Mouse (Mus musculus) gastrocnemius, adult 18-20 months (tissue): ENCODE results near the gene Mtfp1. TPM values are rescaled to one million over a fixed set of nuclear protein-coding genes. Genes with fewer than 3 reads are reported as not detected.

ENCODE experiments used
- DNase-seq: peaks from one replicate; pipeline ENCODE4 v3.0.0; 2021; ENCODE audit warnings: low spot score
- microRNA-seq: library from miRNA; unstranded; fragments of <30 nt; microRNA quantifications from one replicate; pipeline ENCODE4 v1.2.0, GENCODE M21; 2021
- total RNA-seq, 2 experiments: library from RNA; stranded (reverse); gene quantifications; 2 replicates each; pipeline ENCODE4 v1.2.3; 2021

Gene Mtfp1
- total RNA-seq, 2 experiments from 2014 or later, result 39.2 to 51.4 TPM

DNA sequence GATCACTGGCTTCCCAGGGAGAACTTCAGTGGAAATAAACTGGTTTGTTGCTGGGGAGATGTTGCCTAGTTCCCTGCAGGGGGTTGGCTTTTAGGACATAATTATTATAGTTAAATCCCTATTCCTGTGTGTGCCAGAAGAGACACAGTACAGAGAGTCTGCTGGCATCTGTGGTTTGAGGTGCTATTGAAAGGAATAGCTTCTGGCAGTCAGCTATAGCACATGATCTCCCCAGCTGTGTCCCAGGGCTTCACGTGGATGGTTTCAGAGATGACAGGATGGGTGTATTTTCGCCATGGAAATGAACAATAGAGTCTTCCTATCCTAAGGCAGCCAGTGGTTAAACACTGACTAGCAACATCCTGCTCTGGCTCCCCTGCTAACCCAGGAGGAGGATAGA is 8.0 kb downstream of the Mtfp1 start:
- no peak for DNase-seq

DNA sequence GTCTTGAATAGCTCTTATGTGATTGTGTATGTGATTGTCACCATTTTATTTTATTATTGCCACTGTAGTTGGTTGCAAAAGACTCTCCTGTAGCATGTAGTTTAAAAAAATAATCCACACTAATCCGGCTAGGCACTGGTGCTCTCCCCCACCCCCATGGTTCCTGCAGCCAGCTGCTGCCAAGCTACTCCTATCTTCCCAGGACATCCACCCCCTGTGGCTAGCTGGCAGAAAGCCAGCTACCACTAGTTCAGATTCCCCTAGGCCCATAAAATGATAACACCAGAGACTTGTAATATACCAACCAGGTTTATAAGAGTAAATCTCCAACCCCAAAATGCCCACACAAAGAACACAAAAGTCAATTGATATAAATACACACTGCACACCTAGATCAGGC is 9.0 kb downstream of the Mtfp1 start:
- no peak for DNase-seq

DNA sequence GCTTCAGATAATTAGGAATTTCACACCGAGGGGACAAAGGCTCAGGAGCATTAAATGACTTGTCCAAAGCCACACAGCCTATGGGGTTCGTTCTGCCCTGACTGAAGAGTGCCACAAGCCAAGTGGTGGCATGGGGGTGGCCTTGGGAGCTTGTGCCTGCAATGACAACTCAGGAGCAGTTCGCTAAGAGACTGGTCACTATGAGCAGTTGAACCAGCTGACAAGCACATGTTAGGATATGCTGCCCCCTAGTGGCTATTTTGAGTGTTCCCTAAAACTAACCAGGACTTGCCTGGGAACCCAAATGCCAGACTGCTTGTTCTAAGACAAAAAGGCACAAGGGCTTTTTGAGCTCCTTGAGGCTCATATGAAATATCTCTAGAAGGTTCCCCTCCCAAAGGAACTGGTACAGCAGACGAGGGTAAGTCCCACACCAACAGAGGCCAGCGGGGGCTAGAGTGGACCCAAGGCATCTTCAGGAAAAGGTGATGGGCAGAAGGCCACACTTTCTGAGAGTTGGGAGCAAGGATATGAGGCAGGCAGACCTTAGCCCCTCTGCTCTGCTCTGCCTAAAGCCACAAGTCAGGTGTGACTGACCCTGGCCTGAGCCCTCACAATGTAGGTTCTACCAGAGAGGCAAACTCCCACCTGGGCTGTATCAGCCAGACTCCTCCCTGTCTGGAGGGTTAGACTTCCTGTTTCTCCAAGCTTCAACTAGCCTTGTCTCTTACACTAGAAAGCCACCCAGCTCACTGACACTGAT is 11.7 kb downstream of the Mtfp1 start:
- DNase-seq, result peak; percentile 65

DNA sequence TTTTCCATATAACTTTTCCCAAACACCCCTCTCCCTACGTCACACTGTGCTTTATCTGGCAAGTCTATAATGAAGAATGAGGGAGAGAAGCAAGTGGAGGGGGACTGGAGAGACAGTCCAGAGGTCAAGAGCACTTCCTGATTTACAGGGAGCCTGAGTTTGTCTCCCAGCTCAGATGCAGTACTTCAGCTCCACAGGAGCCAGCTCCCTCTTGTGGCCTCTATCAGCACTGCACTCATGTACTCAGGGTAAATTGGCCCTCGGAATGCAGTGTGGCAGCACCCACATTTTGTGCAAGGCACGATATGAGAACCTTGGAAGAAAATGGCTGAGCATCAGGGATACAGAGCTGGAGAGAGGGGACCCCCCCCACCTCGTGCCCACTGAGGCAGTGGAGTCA is 15.0 kb downstream of the Mtfp1 start:
- peak; percentile 35 for DNase-seq

DNA sequence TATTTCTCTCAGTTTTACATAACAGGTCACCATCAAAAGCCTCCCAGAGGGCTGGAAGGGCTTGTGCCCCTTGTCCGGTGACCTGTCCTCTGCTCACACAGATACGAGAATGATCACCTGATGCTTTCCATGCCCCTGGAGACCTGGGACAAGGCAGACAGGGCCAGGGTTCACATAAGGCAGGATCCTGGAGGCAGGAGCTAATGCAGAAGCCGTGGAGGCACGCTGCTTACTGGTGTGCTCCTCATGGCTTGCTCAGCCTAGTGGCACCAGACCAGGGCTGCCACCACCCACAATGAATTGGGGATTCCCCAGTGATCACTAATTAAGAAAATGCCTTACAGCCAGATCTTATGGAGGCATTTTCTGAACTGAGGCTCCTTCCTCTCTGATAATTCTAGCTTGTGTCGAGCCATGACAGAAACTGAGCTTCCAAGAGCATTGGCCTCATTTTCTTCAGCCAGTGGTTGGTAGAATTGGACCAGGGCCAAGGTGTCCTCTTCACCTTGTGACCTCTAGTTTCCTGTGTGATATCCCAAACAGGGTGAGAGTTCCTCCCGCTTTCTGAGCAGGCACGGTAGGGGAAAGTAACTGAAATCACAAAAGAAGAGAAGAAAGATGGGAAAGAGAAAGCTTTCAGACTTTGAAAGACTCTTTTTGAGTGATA is 16.8 kb downstream of the Mtfp1 start:
- no peak for DNase-seq

DNA sequence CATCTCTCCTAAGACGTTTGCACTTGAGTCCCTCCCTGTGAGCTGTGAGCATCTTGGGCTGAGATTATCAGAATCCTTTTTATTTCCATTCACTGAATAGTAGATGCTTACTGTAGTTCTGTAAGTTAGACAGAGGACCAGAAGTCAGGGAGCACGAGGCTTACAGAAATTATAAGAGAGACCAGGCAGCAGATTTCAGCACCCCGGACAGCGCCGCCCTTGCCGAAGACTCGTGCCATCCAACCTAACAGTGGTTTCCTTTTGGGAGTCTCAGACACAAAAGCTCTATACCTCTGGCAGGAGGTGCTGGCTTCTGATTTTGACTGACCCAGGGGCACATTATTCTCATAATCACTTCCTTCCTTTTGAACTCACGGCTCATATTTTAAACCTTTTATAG is 18.6 kb downstream of the Mtfp1 start:
- no peak for DNase-seq

DNA sequence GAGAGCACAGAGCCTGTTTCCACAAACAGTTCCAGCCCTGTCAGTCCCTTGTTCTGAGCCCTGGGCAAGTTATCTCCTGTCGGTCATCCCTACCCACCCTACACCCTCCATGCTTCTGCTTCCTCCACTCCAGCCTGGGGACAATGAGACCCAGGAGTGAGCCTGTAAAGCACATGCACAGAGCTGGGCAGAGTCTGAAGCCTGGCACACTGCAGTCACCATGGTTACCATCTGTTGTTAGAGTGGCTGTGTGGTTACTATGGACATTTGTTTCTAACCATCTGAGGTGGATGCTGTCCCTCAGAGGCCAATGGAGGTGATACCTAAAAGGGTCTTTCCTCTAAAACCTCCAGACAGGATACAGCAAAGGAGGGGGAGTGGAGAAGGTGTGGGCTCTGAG is 25.6 kb downstream of the Mtfp1 start:
- DNase-seq, result no peak

DNA sequence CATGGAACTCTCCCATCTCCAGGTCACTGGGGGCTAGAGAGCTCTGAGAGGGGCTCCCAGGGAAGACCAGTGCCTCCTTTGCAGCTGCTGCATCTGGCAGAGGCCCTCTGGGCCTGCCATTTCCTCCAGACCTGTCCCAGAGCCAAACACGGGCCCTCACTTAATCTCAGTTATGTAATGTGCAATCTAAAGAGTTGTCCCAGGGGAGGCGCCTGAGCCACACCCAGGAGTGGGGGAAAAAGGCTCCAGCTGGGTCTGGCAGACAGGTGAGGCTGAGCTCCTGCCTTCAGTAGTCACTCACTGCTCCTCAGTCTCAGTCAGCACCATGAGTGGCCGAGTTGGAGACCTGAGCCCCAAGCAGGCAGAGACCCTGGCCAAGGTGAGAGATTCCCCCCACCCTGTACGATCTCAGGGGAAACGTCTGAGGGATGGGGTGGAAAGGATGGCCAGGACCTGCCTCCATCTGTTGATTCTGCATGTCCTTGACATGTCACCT is 30.6 kb downstream of the Mtfp1 start, which contains the start of gene Sec14l3:
Gene Sec14l3, plus strand, starts transcription at position 215 of the 496 bp plus-strand sequence.
- DNase-seq, result no peak

DNA sequence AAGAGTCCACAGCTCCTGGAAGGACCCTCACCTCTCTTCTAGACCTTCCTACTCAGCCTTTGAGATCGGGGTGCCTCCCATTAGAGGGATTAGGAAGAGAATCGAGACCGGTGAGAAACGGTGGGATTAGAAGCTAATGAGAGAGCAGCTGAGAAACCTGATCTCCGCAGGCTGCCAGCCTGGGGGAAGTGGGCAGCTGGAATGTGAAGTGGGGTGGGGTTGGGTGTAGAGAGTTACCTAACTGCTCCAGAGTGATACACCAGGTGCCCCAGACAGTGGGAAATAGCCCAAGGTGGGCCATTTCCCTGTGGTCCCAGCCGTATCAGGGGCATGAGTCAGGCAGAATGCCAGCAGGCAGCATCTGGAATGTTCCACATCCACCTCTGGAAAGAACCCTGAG is 32.3 kb downstream of the Mtfp1 start:
- DNase-seq, result no peak

DNA sequence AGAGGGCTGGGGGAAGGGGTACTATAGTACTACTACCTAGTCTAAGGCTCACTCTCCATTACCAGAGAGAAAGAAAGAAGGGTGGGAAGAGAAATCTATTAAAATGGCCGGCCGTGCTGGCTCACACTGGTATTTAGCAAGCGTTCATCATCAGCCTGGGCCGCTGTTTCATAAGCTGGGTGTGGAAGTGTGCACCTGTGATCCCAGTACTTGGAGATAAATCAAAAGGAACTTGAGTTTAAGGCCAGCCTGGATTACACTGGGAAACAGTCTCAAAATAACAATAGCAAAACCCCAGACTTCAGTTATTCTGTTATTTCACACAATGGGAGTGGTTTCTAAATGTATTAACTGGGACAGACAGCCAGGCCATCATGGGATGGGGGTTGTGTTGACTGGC is 32.7 kb downstream of the Mtfp1 start:
- DNase-seq, result no peak

DNA sequence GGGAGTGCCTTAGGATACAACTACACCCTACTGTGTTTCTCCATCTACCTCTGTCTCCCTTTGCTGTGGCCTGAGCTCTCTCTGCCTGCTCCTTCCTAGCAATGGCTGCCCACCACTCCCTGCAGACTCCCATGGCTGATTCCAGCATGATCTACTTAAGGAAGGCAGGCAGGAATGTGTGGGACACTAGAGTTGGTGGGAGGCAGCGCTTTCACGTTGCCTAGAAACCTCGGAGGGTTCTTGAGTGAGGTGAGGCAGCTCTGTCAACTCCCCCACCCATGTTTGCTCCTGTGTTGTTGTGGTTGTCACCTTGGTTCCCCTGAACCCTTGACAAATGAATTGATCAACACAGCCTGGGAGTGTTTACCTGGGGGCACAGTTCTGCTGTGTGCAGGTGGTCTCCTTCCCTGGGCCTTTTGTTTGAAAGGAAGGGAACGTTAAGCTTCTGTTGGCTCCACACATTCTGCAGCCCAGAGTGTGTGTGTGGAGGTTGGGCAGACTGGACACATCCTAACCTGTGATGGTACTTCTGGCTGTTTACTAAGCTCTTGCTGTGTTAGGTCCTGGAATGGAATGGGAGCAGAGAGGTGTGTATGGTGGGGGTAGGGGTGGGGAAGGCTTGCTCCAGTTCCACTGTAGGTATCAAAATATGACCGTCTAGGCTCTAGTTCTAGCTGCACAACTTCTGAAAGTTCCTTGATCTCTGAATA is 34.2 kb downstream of the Mtfp1 start:
- no peak for DNase-seq

DNA sequence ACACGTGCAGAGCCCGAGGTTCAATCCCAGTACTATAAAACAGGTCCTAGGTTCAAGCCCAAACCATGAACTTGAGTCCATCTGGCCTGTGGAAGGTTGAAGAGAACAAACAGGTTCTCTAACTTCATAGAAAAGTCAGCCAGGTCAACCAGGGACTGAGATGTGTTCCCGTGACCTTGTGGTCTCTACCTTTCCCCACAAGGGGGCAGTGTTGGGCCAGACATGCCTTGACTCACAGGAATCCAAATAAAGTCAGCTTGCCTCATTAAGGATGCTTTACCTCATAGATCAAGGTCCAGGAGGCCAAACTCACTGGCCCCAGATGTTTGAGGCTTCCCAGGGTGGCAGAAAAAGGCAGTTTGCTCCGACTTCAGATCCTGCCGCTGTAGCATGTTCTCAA is 41.7 kb downstream of the Mtfp1 start:
- DNase-seq, result peak; percentile 61

DNA sequence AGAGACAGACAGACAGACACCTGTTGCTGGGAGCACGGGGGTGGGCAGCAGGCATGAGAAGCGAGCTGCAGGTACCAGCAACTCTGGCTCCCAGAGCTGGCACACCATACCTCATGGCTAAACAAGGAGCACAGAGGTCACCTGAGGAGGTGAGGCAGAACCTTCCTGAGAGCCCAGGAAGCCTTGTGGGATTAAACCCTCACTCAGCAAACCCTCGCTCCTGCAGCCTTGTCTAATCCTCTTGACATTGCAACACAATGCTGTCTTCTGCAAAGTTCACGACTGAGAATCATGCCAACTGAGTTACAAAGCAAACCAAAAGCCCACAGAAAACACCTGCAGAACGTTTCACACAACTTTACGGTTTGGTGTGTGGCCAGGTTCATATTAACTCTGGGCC is 46.8 kb downstream of the Mtfp1 start:
- DNase-seq, result no peak

DNA sequence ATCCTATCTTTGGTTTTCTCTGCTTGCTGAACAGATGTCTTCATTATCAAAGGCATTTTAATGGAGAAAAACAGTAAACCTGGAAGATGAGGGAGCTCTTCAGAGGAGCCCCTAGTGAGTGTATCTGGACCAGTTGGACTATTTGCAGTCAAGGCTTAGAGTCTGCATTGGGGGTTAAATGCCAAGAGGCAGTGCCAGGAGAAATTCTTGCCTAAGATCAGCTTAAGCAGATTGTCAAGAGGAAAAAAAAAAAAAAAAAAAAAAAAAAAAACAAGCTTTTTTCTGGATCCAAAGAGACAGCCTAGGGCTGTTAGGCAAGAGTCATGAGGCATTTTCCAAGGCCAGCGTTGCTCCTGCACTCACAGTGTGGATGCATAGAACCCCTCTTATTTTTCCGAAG is 47.5 kb downstream of the Mtfp1 start:
- no peak for DNase-seq

DNA sequence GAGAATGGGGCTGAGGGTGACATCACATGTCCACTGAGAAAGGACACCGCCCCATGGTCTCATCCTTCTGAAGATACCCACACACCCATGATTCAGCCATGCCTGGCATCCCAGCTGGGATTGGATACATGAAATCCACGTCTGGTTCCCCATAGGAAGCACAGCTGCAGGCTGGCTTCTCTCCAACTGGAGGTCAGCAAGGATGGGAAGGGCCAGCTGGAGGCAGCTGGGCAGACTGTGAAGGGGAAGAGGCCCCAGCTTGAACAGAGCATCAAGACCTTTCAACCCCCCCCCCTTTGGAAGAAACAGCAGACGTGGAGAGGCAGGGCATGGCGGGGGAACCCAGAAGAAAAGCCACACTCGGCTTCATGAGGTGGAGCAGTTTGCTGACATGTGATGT is 48.7 kb downstream of the Mtfp1 start:
- no peak for DNase-seq

DNA sequence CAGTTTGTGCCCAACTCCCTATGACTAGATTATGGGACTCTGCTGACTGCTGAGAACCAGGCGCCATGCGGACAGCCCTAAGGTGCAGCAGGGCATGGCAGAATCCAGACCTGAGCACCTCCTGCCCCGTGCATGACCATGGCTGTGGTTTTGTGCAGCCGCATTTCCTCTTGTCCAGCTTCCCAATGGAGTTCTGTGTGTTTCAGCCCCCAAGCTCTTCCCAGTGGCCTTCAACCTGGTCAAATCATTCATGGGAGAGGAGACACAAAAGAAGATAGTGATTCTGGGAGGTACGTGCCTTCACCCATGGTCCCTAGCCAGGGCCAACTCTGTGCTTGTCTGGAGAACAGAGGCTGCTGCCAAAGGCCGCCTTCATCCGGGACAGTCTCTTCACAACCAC is 52.2 kb downstream of the Mtfp1 start:
- no peak for DNase-seq

Small RNA genes lying within 50 kb of the gene (microRNA-seq; reads per million reads assigned to microRNA genes)
- gene Mir3060, result 2.4 reads per million

Other genes starting within 250 kb of the Mtfp1 start
- gene Osbp2, start 231.5 kb downstream of the Mtfp1 start, total RNA-seq, result 1 to 10 TPM; 1.1 to 1.3 TPM
- gene 4921536K21Rik, start 200.3 kb downstream of the Mtfp1 start, total RNA-seq, result under 1 TPM; 0.17 to 0.27 TPM
- gene Dusp18, start 200.2 kb downstream of the Mtfp1 start, total RNA-seq, result 10 to 100 TPM in 1 of 2 experiments, 1 to 10 TPM in 1; 9.1 to 20.5 TPM
- 10 to 100 TPM; 16.5 to 30.9 TPM for gene Slc35e4, start 180.8 kb downstream of the Mtfp1 start, total RNA-seq
- gene Tcn2, start 163.3 kb downstream of the Mtfp1 start, total RNA-seq, result 10 to 100 TPM; 15.8 to 17.0 TPM
- gene Pes1, start 131.5 kb downstream of the Mtfp1 start, total RNA-seq, result 10 to 100 TPM; 31.0 to 31.8 TPM
- gene 4930556J24Rik, start 118.7 kb downstream of the Mtfp1 start, total RNA-seq, result not detected
- gene Gal3st1, start 111.8 kb downstream of the Mtfp1 start, total RNA-seq, result under 1 TPM in 1 of 2 experiments, not detected in 1; 0.12 TPM
- gene Sec14l4, start 64.0 kb downstream of the Mtfp1 start, total RNA-seq, result not detected
- not detected for gene Sec14l3, start 30.6 kb downstream of the Mtfp1 start, total RNA-seq
- gene Sec14l2, start 28.0 kb upstream of the Mtfp1 start, total RNA-seq, result under 1 TPM; 0.09 to 0.33 TPM
- 1 to 10 TPM; 3.3 to 4.5 TPM for gene Rnf215, start 39.8 kb upstream of the Mtfp1 start, total RNA-seq
- gene Ccdc157, start 64.8 kb upstream of the Mtfp1 start, total RNA-seq, result 1 to 10 TPM; 1.8 to 1.9 TPM
- gene Sf3a1, start 64.9 kb upstream of the Mtfp1 start, total RNA-seq, result 10 to 100 TPM; 15.0 to 18.6 TPM
- gene Tbc1d10a, start 91.3 kb upstream of the Mtfp1 start, total RNA-seq, result 1 to 10 TPM; 3.5 to 3.8 TPM
- gene Castor1, start 122.8 kb upstream of the Mtfp1 start, total RNA-seq, result 1 to 10 TPM; 1.8 to 2.9 TPM
- not detected for gene Osm, start 141.0 kb upstream of the Mtfp1 start, total RNA-seq
- under 1 TPM; 0.11 to 0.21 TPM for gene Lif, start 162.1 kb upstream of the Mtfp1 start, total RNA-seq